Mouse (Mus musculus): ENCODE measurements around the gene Trmt112.

Gene Trmt112

GRCm38 (mm10) chr19:6909507-6910289, at the start of gene Trmt112, which contains the start of gene Prdx5:
Trmt112 (plus strand) TSS chr19:6909698.
Prdx5 (minus strand) TSS chr19:6910106.
- DNase-seq (ENCODE audit: extremely low read depth, low read depth), result peak; percentile 97

- DNase-seq (ENCODE audit: extremely low read depth, low read depth), result no peak
Measured at GRCm38 (mm10) chr19:6859971-6860370, 49.5 kb upstream of the Trmt112 start.

- DNase-seq (ENCODE audit: extremely low read depth, low read depth), result no peak
Measured at GRCm38 (mm10) chr19:6860706-6861105, 48.8 kb upstream of the Trmt112 start.

- DNase-seq (ENCODE audit: extremely low read depth, low read depth), result no peak
Measured at GRCm38 (mm10) chr19:6861451-6861850, 48.0 kb upstream of the Trmt112 start.

GRCm38 (mm10) chr19:6869355-6869754, 40.1 kb upstream of the Trmt112 start:
- peak; percentile 73 for DNase-seq (ENCODE audit: extremely low read depth, low read depth)

- DNase-seq (ENCODE audit: extremely low read depth, low read depth), result no peak
Measured at GRCm38 (mm10) chr19:6871574-6872271, 37.8 kb upstream of the Trmt112 start.

GRCm38 (mm10) chr19:6872701-6873100, 36.8 kb upstream of the Trmt112 start:
- DNase-seq (ENCODE audit: extremely low read depth, low read depth), result no peak

GRCm38 (mm10) chr19:6874257-6874656, 35.2 kb upstream of the Trmt112 start:
- DNase-seq (ENCODE audit: extremely low read depth, low read depth), result no peak

- DNase-seq (ENCODE audit: extremely low read depth, low read depth), result no peak
Measured at GRCm38 (mm10) chr19:6875834-6876233, 33.7 kb upstream of the Trmt112 start.

- no peak for DNase-seq (ENCODE audit: extremely low read depth, low read depth)
Measured at GRCm38 (mm10) chr19:6876799-6877198, 32.7 kb upstream of the Trmt112 start.

- no peak for DNase-seq (ENCODE audit: extremely low read depth, low read depth)
Measured at GRCm38 (mm10) chr19:6877965-6878364, 31.5 kb upstream of the Trmt112 start.

GRCm38 (mm10) chr19:6892512-6892911, 17.0 kb upstream of the Trmt112 start:
- no peak for DNase-seq (ENCODE audit: extremely low read depth, low read depth)

GRCm38 (mm10) chr19:6893731-6894451, 15.6 kb upstream of the Trmt112 start:
- DNase-seq (ENCODE audit: extremely low read depth, low read depth), result peak; percentile 97

GRCm38 (mm10) chr19:6895608-6896305, 13.7 kb upstream of the Trmt112 start:
- DNase-seq (ENCODE audit: extremely low read depth, low read depth), result peak; percentile 77

- DNase-seq (ENCODE audit: extremely low read depth, low read depth), result no peak
Measured at GRCm38 (mm10) chr19:6899641-6900040, 9.9 kb upstream of the Trmt112 start.

- DNase-seq (ENCODE audit: extremely low read depth, low read depth), result no peak
Measured at GRCm38 (mm10) chr19:6903031-6903430, 6.5 kb upstream of the Trmt112 start.

- no peak for DNase-seq (ENCODE audit: extremely low read depth, low read depth)
Measured at GRCm38 (mm10) chr19:6904846-6905245, 4.7 kb upstream of the Trmt112 start.

- no peak for DNase-seq (ENCODE audit: extremely low read depth, low read depth)
Measured at GRCm38 (mm10) chr19:6905498-6906159, 3.9 kb upstream of the Trmt112 start.

- no peak for DNase-seq (ENCODE audit: extremely low read depth, low read depth)
Measured at GRCm38 (mm10) chr19:6906199-6906598, 3.3 kb upstream of the Trmt112 start.

- no peak for DNase-seq (ENCODE audit: extremely low read depth, low read depth)
Measured at GRCm38 (mm10) chr19:6907094-6907493, 2.4 kb upstream of the Trmt112 start.
